Mouse (Mus musculus) urinary bladder, postnatal 25 days (tissue): ENCODE measurements around the gene Myo16.

Source experiments
- DNase-seq: peaks from one replicate; pipeline ENCODE4 v3.0.0; 2022; ENCODE audit warnings: low spot score

The Myo16 gene

DNA sequence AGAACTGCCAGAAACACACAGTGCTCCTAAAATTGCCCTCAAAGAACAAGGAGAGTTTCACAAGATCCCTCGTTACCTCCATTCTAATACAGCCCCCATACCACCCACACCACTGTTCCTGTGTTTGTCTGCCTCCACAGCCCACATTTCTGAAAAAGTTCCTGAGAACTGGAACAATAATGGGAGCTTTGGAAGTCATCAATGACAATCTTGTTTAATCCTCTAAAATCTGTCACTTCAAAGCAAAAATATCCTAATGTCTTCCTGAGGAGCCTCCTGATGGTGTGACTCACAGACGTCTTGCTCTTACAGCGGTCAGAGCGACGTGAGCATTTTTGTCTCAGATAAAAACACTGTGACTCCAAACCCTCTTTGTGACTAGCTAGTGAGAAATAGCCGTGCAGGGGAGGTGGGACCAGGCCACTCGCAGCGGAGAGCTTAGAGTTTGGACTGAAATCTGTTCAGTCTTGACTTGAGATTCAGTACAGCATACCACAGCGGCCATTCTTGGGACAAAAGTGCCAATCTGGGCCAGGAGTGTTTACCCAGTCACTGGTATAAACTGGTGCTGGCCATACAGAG lies 394.4 kb downstream of the Myo16 start:
- no peak for DNase-seq

DNA sequence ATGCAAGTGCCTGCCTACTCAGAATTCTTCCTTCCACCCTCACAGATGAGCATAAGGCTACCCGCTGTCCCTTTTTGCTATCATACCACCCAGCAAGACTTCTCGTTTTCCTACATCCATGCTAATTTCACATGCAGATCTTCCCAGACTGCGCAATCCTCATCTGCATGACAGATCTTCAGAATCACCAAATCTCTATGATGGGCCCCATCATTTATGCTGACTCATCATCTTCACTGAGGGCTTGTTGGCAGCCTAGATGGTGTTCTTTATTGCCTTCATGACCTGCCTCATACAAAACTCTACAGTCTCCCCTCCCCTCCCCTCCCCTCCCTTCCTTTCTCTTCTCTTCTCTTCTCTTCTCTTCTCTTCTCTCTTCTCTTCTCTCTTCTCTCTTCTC lies 395.7 kb downstream of the Myo16 start:
- no peak for DNase-seq

DNA sequence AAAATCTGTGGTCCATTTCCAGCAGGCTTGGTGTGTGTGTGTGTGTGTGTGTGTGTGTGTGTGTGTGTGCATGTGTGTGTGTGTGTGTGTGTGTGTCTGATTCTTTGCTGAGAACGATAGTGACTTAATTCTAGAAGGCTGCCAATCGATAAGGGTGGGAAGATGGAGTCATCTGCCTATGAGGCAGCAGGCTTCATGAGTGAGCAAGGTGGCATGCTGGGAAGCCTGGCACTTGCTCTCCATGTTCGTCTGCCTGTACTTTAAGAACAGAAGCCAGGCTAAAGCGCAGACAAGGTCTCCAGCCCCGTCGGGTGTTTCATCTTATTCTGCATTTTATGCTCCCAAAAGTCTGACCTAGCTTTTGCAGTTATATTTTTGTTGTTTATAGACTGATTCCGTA lies 404.2 kb downstream of the Myo16 start:
- no peak for DNase-seq

DNA sequence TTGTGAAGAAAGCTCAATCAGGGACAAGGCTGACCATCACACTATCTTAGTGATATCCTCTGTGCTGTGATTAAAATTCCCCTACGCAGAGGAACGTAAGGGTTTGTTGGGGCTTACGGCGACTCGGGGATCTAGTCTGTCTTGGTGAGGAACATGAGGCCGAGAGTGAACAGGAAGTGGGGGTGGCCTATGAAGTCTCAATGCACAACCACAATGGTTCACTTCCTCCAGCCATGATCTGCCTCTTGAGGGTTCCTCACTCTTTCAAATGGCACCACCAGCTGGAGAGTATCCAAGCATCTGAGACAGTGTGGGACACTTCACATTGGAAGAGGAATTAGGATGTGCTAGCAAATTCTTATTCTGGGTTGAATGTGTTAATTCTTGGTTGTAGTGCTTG lies 405.8 kb downstream of the Myo16 start:
- no peak for DNase-seq

DNA sequence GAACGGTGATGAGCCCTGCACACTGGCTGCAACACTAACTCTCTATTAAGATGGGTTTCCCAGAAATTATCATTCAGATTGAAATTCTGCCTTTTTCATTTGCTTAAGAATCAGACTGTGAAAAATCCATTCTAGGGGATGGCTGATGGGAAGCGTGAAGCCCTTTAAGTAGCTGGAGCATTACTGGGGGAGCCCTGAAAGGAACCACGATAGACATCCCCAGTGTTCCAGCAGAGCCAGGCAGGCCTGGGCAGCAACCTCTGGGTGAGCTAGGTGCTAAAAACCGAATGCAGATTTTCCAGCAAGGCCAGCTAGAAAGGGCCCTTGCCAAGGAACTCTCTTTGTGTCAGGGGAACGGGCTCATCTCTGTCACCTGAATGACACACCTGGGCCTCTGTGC lies 407.9 kb downstream of the Myo16 start:
- DNase-seq, result no peak

DNA sequence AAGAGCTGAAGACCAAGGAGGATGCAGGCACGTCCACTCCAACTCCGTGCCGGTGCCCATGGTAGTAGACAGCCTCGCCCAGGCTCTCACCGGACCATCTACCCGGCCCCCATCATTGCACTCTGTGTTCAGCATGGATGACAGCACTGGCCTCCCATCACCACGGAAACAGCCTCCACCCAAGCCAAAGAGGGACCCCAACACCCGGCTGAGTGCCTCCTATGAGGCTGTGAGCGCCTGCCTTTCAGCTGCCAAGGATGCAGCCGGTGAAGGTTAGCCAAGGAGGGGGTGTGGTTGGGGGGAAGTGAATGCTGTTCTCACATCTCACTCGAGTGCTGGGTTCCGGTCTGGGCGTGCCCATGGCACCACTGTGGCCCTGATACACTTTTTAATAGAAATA lies 408.3 kb downstream of the Myo16 start:
- DNase-seq, result no peak

DNA sequence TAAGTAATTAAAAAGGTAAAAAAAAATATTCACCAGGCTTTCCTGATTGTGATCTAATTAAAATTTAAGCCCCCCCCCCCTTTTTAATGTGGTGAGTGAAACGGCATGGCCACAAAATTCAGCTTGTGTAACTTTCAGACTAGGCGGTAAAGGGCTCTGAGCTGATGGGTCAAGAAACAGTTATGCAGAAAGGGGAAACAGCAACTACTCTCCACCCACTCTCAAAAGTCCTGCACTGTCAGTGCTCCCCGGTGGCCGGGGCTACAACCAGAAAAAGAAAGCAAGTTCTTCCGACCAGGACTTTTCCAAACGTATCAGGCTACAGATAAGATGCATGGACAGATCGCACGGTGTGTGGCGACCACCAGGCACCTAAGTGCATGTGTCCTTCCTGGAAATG lies 408.9 kb downstream of the Myo16 start:
- no peak for DNase-seq

DNA sequence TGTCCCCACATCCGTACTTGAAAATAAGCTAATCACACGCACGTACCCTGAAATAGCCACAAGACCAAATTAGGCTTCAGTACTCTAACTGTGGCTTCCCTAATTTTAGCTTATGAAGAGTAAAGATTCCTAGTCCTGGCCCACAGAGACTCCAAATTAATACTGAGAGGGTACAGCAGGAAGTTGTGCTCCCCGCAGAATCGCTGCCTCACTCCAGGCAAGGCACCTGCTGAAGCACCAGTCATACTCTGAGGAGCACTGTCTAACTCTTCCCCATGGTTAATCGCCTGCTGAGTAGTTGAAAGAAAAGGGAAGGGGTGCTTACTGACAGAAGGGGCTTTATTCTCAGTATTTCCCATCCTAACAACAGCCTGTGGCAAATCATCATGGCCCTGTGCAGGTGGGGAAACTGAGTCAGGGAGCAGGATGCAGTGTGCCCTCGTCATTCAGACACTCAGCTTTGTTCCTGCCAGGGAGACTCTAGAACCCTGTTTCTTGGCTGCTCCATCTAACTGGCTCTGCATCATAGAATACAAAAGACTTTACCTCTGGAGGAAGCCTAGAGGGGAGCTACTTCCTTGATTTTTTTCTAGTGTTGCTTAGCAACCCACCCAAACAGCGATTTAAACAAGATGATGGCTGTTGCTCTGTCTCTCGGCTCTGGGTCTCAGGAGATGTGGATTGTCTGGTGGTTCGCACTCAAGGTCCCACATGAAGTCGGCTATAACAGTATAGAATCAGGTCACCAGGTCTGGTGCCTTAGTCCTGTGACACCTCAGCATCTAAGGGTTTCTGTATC lies 411.7 kb downstream of the Myo16 start:
- DNase-seq, result no peak

DNA sequence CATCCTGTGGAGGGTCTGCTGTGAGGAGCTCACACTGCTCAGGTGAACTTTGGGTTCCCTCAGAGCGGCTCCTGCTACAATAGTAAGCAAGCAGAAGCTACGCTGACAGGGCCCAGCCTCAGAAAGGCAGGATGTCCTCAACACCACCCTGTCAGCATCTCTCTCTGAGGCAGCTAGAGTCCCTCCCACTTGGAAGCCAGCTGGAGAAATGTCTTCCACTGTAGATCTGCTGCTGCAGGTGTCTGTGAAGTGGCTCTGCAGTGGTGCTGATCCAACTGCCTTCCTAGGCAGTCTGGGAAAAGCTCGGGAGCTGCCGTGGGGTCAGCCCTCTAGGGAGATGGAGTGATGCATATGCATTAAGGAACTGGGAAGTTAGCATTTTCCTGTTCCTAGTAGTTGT lies 414.7 kb downstream of the Myo16 start:
- DNase-seq, result no peak

DNA sequence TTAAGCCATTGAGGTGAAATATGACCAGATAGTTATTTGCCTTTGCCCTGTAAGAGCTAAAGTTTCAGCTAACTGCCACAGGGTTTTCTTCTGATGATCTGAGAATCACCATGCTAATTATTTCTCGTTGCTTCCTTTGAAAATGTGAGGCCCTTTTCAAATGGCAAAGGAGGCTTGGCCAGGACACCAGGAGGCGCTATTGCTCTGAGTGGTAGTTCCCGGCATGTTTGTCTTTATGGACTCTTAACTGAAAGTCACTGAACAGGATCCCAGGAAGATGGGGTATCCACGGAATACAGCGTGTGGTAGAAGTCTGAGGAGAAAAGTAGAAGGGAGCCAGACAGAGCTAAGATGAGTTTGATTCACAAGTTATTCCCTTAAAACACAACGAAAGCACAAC lies 420.4 kb downstream of the Myo16 start:
- peak; percentile 89 for DNase-seq

DNA sequence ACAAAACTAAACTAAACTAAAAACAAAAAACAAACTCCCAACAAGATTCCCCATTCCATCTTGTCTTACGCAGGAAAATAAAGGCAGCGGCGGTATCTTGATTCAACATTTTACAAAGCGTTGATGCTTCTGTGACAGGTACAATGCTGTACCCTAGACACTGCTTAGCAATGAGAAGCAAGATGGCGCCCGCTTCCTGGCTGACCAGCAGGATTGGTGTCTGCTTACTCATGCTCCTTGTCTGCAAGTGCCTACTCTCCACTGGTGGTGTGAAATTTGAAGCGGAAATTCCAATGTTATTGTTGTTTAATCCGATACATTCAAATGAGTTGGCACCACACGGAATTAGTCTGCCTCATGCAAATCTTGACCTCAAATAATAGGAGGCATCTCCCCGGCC lies 421.5 kb downstream of the Myo16 start:
- DNase-seq, result no peak

DNA sequence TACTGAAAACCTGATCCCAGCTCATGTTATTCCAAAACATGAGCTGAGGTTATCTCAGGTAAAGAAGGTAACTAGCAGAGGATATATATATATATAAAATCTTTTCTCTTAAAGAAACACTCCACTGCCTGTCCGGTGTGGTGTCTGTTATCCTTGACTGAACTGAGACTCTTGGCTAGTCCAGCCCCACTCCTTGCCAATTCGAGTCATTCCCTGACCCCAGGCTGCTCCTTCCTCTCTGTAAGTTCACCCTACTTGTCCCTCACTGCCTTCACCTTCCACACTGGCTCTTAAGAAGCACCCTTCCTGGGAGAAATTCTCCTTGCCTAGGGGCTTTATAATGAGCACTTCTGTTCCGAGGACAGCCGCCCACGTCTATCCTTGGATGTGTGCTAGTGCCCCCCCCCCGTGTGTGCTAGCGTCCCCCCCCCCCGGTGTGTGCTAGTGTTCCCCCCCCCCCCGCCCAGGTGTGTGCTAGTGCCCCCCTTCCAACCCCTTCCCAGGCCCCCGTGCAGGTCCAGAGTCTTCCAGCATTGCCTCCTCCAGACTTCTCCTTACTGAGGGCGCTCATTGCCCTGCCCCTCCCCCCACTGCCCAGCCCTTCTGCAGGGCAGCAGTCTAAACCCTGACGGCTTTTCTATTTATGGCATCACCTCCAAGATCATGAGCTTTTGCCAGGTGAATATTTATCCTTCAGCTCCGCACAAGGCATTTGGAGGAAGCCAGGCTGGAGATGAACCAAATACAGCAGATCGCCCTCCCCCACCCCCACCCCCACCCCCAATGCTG lies 433.4 kb downstream of the Myo16 start:
- peak; percentile 38 for DNase-seq

DNA sequence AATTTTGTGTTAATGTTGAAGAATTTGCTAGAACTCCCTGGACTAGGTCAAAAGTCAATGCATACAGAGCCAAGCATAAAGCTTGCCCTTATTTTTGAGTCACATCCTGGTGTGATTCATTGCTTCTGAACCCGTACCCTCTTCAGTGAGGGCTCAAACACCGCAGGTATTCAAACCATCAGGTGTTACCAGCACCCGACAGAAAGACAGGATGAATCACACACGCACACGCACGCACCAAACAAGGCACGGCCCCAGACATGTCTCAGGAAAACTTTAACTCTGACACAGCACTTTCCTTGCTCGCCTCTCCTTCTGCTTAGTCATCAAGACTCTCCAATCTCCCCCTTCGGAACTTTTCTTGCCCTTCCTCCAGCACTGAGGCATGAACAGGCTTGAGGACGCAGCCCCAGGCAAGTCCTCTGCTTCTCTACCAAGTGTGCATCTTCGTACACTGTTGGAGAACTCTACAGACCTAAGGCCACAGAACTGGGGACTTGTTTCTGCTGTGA lies 435.8 kb downstream of the Myo16 start:
- no peak for DNase-seq

DNA sequence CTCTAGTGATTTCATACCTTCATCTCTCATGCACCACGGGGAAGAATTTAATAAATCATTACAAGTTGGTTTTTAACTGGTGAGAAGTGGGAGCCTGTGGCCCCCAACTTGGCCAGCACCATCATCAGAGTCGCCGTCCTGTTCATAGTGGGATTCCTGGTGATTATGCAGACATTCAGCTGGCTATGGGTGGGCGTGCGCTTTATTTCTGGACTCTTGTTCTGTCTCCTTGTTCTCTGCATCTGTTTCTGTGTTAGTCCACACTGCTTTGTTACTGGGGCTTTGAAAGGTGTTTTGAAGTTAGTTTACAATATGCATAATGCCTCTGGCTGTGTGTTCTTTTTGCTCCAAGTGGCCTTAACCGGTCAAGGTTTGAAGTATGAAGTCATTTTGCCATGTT lies 439.2 kb downstream of the Myo16 start:
- no peak for DNase-seq

DNA sequence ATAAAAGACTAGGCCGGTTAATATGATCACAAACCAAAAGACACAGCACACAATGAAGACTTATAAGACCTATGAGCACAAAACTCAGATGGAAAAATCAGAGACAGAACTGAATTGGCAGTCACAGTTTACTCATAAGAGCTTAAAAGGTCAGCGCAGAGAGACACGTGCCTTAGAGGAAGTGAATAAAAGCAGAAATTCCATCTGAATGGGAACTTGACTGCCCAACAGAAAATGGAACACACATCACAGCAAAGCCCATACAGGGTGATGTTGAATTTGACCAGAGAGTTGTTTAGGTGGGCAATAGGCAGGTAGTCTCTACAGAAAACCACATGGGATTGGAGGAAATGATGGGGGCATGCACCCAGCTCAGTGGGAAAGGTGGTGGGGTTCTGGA lies 442.6 kb downstream of the Myo16 start:
- DNase-seq, result no peak

DNA sequence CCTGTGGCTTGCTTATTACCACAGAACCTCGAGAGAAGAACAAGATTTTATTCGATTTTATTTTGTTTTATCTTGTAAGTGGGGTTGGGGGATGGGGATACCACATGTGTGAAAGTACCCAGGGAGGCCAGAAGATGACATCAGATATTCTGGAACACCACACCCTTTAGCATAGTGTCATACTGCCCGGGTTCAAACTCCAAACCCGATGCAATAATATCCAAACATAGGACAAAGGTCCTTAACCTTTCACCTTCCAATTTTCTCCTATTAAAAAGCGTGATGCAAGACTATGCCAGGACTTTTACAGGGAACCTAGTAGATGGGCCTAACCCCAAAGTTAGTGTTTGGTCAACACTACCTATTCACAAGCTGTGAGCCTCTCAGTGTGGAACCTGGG lies 443.9 kb downstream of the Myo16 start:
- DNase-seq, result no peak

DNA sequence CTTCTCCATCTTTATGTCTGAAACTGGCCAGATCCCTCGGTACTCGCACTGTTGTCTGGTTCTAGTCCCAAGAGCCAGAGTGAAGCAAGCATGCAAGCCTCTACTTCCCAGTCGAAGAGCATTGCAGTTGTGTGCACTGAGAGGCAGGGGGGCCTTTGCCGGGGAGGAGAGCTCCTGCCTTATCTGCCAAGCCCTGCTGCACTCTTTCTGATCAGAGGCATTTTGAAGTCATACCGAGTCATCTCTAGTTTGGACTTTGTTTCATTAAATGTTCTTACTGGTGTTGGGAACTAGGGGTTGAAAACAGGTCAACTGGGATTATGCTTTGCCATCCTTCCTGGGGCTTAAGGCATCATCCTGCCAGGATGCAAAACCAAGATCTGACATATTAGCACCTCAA lies 445.2 kb downstream of the Myo16 start:
- no peak for DNase-seq

DNA sequence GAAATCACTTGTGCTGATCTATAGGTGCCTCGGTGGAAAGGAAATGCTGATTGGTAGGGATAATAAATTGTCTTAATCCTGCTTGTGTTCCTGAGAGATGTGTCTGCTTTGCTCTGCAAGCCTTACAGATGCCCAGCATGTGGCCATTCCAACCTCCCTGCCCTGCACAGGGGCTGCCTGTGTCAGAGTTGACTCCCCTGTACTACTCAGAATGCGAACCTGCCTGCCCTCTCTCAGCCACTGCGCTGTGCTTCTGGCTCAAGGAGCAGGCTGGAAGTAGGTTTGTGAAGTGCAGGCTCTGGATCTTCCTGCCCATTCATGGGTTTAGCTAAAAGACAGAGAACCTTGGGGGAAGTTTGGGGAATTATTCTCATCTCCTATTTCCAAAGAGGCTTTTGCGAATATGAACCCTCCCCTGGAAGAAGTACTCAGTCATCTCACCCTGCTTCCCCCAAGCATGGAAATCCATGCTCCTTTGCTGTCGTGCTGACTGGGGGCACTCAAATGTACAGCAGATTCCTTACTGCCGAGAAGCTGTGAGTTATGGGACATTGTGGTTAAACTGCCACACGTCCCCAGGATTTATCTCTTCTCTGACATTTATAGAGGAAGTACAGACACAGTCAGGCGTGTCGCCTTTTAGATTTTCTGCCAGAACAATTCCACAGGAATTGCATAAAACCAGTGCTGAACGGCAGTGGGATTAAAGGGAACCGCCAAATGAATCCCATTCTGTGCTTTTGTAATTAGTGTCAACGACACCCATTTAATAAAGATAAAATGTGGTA lies 452.5 kb downstream of the Myo16 start:
- no peak for DNase-seq

DNA sequence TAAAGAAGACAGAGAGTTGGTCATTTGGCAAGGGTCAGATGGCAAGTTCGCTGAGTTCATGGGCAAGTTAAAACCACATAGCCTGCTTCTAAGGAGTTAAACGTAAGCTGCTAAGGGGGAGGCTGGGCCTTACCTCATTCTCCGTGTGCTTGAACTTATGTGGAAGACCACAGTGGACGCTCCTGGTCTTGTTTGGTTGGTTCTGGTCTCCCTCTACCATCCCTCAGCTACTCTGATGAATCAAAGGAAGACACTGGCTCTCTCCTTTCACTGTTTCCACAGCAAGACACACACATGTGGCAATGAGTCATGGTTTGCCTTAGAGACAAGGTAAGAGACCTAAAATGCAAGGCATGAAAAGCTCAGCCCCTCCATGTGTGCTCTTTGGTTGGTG lies 453.1 kb downstream of the Myo16 start:
- no peak for DNase-seq

DNA sequence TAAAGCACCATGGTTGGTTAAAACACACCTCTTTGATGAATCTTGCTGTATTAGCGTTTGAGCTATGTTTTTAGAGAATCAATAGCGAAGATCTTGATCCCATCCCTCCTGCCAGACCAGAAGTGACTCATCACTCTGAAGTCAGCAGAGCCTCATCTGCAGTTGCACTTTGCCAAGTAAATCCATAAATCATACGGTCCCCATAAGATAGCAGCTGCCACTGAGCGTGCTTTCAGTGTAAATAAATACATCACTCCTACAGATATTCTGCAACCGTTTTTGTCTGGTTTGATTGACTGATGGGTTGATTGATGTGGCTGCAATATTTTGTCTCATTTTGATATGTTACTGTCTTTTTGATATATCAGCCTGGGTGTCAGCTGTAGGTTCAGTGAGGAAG lies 457.9 kb downstream of the Myo16 start:
- no peak for DNase-seq

DNA sequence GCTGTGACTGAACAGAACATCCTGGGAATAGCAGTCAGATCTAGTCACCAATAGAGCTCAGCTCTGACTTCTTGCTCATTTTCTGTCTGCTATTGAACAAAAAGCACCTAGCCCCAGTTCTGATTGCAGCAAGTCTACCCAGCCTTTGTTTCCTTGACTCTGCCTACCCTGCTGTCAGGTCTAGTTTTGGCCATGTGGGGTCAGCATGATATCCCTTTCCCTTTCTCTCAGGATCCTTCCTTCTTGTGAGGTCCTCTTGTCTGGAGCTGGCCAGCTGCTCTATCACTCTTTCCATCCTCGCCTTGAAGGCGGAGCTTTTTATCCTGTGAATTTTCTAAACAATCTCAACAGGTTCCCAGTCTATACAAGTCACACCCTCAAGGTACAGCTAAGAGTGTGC lies 459.7 kb downstream of the Myo16 start:
- no peak for DNase-seq

DNA sequence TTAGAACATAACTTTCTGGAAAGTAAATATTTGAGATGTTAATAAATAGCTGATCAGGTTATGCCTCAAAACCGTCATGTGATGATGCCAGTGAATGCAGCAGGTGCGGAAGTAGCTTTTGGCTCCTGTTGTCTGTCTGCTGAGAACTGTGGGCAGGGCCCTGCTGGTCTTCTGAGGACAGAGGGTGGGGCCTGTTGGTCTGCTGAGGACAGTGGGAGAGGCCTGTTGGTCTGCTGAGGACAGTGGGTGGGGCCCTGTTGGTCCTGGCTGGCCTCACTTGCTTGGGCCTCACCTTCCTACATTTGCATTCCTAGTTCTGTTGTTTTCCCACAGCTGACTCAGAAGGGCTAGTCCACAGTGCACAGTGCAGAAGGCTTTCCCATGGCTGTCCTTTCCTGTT lies 466.0 kb downstream of the Myo16 start:
- DNase-seq, result peak; percentile 12
